Mouse (Mus musculus): Measurements from ENCODE around the gene Sstr2. TPM values are rescaled to one million over a fixed set of nuclear protein-coding genes. Genes with fewer than 3 reads are reported as not detected.

Sstr2 gene
- polyA plus RNA-seq, 1 experiment from 2014 or later: 14.2 TPM

GRCm38 (mm10) chr11:113651206-113651906, 32.2 kb downstream of the Sstr2 start:
- ATAC-seq (ENCODE audit: low read depth): no peak
- Histone ChIP-seq H3K4me3 (ENCODE audit: low read depth, low read length) (no peak overlapping the region), H3K36me3 (ENCODE audit: control insufficient read depth, insufficient read depth, low read length) (peaks cover 43% of the 10 kb centered on the region), H3K27ac (ENCODE audit: low read depth, low read length) (no peak overlapping the region), H3K4me1 (ENCODE audit: control insufficient read depth, insufficient read depth, low read length) (peaks cover 15% of the 10 kb centered on the region; the same call in 1 of the 2 replicates), H3K4me2 (ENCODE audit: low read depth, low read length) (no peak overlapping the region), H3K9me3 (ENCODE audit: control insufficient read depth, low read length) (no peaks in the 10 kb centered on the region), H3K9ac (replicated peaks; ENCODE audit: low read depth, low read length) (no peak overlapping the region), H3K27me3 (ENCODE audit: control insufficient read depth, insufficient read depth, low read length) (no peaks in the 10 kb centered on the region)
- 60% methylated on average over 22 of the region's 22 CpGs for WGBS

GRCm38 (mm10) chr11:113651907-113652273, 32.7 kb downstream of the Sstr2 start:
- Histone ChIP-seq H3K27ac (ENCODE audit: low read depth, low read length) (no peak overlapping the region), H3K36me3 (ENCODE audit: control insufficient read depth, insufficient read depth, low read length) (peaks cover 48% of the 10 kb centered on the region)
- no peak for ATAC-seq (ENCODE audit: low read depth)

DNA sequence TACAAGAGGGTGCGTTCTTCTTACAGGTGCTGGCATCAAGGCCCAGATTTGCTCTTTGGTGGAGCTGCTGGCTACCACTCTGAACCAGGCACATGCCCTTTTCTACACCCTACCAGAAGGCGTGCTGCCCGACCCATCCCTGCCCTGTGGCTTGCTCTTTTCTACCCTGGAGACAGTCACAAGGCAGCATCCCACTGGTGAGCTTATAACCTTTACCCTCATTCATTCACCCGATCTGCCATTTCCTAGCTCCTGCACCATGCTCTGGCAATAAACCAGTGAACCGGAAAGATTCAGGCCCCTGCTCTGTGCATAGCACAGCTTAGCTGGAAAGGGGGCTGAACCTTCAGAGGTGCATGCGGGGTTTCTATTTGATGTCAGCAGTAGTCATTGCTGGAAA, 33.4 kb downstream of the Sstr2 start:
- peaks cover 15% of the 10 kb centered on the region; the same call in 1 of the 2 replicates for H3K4me1 ChIP-seq (ENCODE audit: control insufficient read depth, insufficient read depth, low read length)
- H3K4me3 ChIP-seq (ENCODE audit: low read depth, low read length): no peak overlapping the region
- no peak for ATAC-seq (ENCODE audit: low read depth)
- no peak overlapping the region for H3K9ac ChIP-seq (replicated peaks; ENCODE audit: low read depth, low read length)
- H3K27me3 ChIP-seq (ENCODE audit: control insufficient read depth, insufficient read depth, low read length): no peaks in the 10 kb centered on the region
- 75% methylated on average over 6 of the region's 6 CpGs for WGBS
- H3K4me2 ChIP-seq (ENCODE audit: low read depth, low read length): no peak overlapping the region
- H3K27ac ChIP-seq (ENCODE audit: low read depth, low read length): no peak overlapping the region
- no peaks in the 10 kb centered on the region for H3K9me3 ChIP-seq (ENCODE audit: control insufficient read depth, low read length)
- H3K36me3 ChIP-seq (ENCODE audit: control insufficient read depth, insufficient read depth, low read length): peaks cover 54% of the 10 kb centered on the region

More at GRCm38 (mm10) chr11:113651907-113652273, 32.7 kb downstream of the Sstr2 start:
- H3K9me3 ChIP-seq (ENCODE audit: control insufficient read depth, low read length): no peaks in the 10 kb centered on the region
- H3K4me1 ChIP-seq (ENCODE audit: control insufficient read depth, insufficient read depth, low read length): peaks cover 15% of the 10 kb centered on the region; the same call in 1 of the 2 replicates
- no peak overlapping the region for H3K4me3 ChIP-seq (ENCODE audit: low read depth, low read length)
- WGBS: 53% methylated on average over 8 of the region's 8 CpGs
- H3K9ac ChIP-seq (replicated peaks; ENCODE audit: low read depth, low read length): no peak overlapping the region
- H3K27me3 ChIP-seq (ENCODE audit: control insufficient read depth, insufficient read depth, low read length): no peaks in the 10 kb centered on the region
- H3K4me2 ChIP-seq (ENCODE audit: low read depth, low read length): no peak overlapping the region

GRCm38 (mm10) chr11:113654105-113654504, 35.0 kb downstream of the Sstr2 start:
- WGBS: 93% methylated on average over 15 of the region's 15 CpGs
- Histone ChIP-seq H3K4me3 (ENCODE audit: low read depth, low read length) (no peak overlapping the region), H3K27ac (ENCODE audit: low read depth, low read length) (no peak overlapping the region), H3K4me2 (ENCODE audit: low read depth, low read length) (no peak overlapping the region), H3K4me1 (ENCODE audit: control insufficient read depth, insufficient read depth, low read length) (peaks cover 11% of the 10 kb centered on the region; the same call in 1 of the 2 replicates), H3K36me3 (ENCODE audit: control insufficient read depth, insufficient read depth, low read length) (peaks cover 59% of the 10 kb centered on the region), H3K9me3 (ENCODE audit: control insufficient read depth, low read length) (no peaks in the 10 kb centered on the region), H3K27me3 (ENCODE audit: control insufficient read depth, insufficient read depth, low read length) (no peaks in the 10 kb centered on the region), H3K9ac (replicated peaks; ENCODE audit: low read depth, low read length) (no peak overlapping the region)
- no peak for ATAC-seq (ENCODE audit: low read depth)

DNA sequence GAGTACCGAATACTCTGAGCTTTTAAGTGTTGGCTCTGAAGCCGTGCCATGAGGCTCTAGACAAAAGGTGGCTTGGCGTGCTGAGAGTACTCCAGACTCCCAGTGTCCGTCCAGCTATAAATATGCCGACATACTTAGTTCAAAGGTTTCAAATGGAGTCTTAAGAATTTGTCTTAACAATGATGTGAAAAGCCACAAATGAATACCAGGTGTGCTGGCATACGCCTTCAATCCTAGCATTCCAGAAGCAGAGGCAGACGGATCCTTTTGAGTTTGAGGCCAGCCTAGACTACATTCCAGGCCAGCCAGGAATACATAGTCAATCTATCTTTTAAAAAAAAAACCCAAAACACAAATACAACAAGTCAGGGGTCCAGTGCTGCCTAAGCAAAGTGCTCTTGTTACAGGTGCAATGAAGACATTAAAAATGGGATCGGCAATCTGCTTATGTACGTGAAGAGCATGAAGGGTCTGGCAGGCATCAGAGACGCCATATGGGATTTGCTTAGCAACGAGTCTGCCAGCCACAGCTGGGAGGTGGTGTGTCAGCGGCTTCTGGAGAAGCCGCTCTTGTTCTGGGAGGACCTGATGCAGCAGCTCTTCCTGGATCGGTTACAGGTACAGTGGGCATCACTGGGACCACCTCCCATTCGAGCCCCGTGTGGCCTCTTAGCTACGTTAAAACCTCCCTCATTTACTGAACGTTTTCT, 35.6 kb downstream of the Sstr2 start:
- WGBS: 81% methylated on average over 18 of the region's 18 CpGs

GRCm38 (mm10) chr11:113656511-113656932, 37.4 kb downstream of the Sstr2 start:
- Histone ChIP-seq H3K27ac (ENCODE audit: low read depth, low read length) (no peak overlapping the region), H3K4me2 (ENCODE audit: low read depth, low read length) (no peak overlapping the region)

More for the DNA sequence above, 35.6 kb downstream of the Sstr2 start:
- no peak overlapping the region for H3K27ac ChIP-seq (ENCODE audit: low read depth, low read length)
- no peak overlapping the region for H3K9ac ChIP-seq (replicated peaks; ENCODE audit: low read depth, low read length)
- H3K4me3 ChIP-seq (ENCODE audit: low read depth, low read length): no peak overlapping the region
- H3K27me3 ChIP-seq (ENCODE audit: control insufficient read depth, insufficient read depth, low read length): no peaks in the 10 kb centered on the region
- no peak for ATAC-seq (ENCODE audit: low read depth)
- H3K9me3 ChIP-seq (ENCODE audit: control insufficient read depth, low read length): no peaks in the 10 kb centered on the region
- peaks cover 64% of the 10 kb centered on the region for H3K36me3 ChIP-seq (ENCODE audit: control insufficient read depth, insufficient read depth, low read length)
- peaks cover 11% of the 10 kb centered on the region; the same call in 1 of the 2 replicates for H3K4me1 ChIP-seq (ENCODE audit: control insufficient read depth, insufficient read depth, low read length)
- no peak overlapping the region for H3K4me2 ChIP-seq (ENCODE audit: low read depth, low read length)

GRCm38 (mm10) chr11:113657221-113657620, 38.1 kb downstream of the Sstr2 start:
- Histone ChIP-seq H3K27me3 (ENCODE audit: control insufficient read depth, insufficient read depth, low read length) (no peaks in the 10 kb centered on the region), H3K9me3 (ENCODE audit: control insufficient read depth, low read length) (no peaks in the 10 kb centered on the region), H3K27ac (ENCODE audit: low read depth, low read length) (no peak overlapping the region), H3K9ac (replicated peaks; ENCODE audit: low read depth, low read length) (0 out of 2 replicates have a peak overlapping the region, but pooled peaks have one; percentile 11), H3K4me2 (ENCODE audit: low read depth, low read length) (no peak overlapping the region), H3K4me1 (ENCODE audit: control insufficient read depth, insufficient read depth, low read length) (no peaks in the 10 kb centered on the region), H3K36me3 (ENCODE audit: control insufficient read depth, insufficient read depth, low read length) (peaks cover 77% of the 10 kb centered on the region), H3K4me3 (ENCODE audit: low read depth, low read length) (no peak overlapping the region)
- WGBS: 77% methylated on average over 4 of the region's 4 CpGs
- ATAC-seq (ENCODE audit: low read depth): no peak

More at GRCm38 (mm10) chr11:113656511-113656932, 37.4 kb downstream of the Sstr2 start:
- 84% methylated on average over 8 of the region's 8 CpGs for WGBS
- H3K4me1 ChIP-seq (ENCODE audit: control insufficient read depth, insufficient read depth, low read length): no peaks in the 10 kb centered on the region
- peak; percentile 38; the same call in 1 of the 2 replicates for ATAC-seq (ENCODE audit: low read depth)
- H3K4me3 ChIP-seq (ENCODE audit: low read depth, low read length): no peak overlapping the region
- H3K9ac ChIP-seq (replicated peaks; ENCODE audit: low read depth, low read length): no peak overlapping the region
- H3K36me3 ChIP-seq (ENCODE audit: control insufficient read depth, insufficient read depth, low read length): peaks cover 73% of the 10 kb centered on the region
- no peaks in the 10 kb centered on the region for H3K9me3 ChIP-seq (ENCODE audit: control insufficient read depth, low read length)
- no peaks in the 10 kb centered on the region for H3K27me3 ChIP-seq (ENCODE audit: control insufficient read depth, insufficient read depth, low read length)

GRCm38 (mm10) chr11:113658319-113658718, 39.2 kb downstream of the Sstr2 start:
- H3K4me2 ChIP-seq (ENCODE audit: low read depth, low read length): no peak overlapping the region

DNA sequence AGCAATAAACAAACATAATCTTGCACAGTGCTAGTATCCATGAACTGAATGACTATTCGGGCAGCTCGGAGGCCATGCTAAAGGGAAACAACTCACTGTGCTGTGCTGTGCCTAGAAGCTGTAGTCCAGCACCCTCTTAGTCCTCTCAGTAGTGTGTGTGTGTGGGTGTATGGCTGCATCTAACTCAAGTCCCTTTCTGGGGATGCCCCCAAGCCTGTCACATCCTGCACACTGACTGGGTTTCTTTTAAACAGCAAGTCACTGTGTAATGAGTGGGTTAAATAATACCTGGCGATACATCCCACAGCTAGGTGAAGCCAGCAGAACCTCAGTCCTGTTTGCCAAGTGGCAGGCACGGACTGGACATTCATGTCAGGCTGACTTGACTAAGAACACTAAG, 39.6 kb downstream of the Sstr2 start:
- Histone ChIP-seq H3K36me3 (ENCODE audit: control insufficient read depth, insufficient read depth, low read length) (peaks cover 64% of the 10 kb centered on the region), H3K4me3 (ENCODE audit: low read depth, low read length) (no peak overlapping the region), H3K9me3 (ENCODE audit: control insufficient read depth, low read length) (no peaks in the 10 kb centered on the region), H3K9ac (replicated peaks; ENCODE audit: low read depth, low read length) (no peak overlapping the region), H3K27ac (ENCODE audit: low read depth, low read length) (no peak overlapping the region), H3K27me3 (ENCODE audit: control insufficient read depth, insufficient read depth, low read length) (no peaks in the 10 kb centered on the region), H3K4me1 (ENCODE audit: control insufficient read depth, insufficient read depth, low read length) (no peaks in the 10 kb centered on the region), H3K4me2 (ENCODE audit: low read depth, low read length) (no peak overlapping the region)
- 95% methylated on average over 4 of the region's 4 CpGs for whole genome bisulfite sequencing
- no peak for ATAC-seq (ENCODE audit: low read depth)

More at GRCm38 (mm10) chr11:113658319-113658718, 39.2 kb downstream of the Sstr2 start:
- no peaks in the 10 kb centered on the region for H3K9me3 ChIP-seq (ENCODE audit: control insufficient read depth, low read length)
- no peak overlapping the region for H3K27ac ChIP-seq (ENCODE audit: low read depth, low read length)
- no peak overlapping the region for H3K4me3 ChIP-seq (ENCODE audit: low read depth, low read length)
- H3K27me3 ChIP-seq (ENCODE audit: control insufficient read depth, insufficient read depth, low read length): no peaks in the 10 kb centered on the region
- WGBS: 93% methylated on average over 8 of the region's 8 CpGs
- H3K36me3 ChIP-seq (ENCODE audit: control insufficient read depth, insufficient read depth, low read length): peaks cover 66% of the 10 kb centered on the region
- no peak for ATAC-seq (ENCODE audit: low read depth)
- H3K9ac ChIP-seq (replicated peaks; ENCODE audit: low read depth, low read length): no peak overlapping the region
- H3K4me1 ChIP-seq (ENCODE audit: control insufficient read depth, insufficient read depth, low read length): no peaks in the 10 kb centered on the region
